Mouse (Mus musculus): Measurements from ENCODE around the gene Zfp952.
A peak's percentile ranks its signal among the peaks of the same experiment; 100 is the strongest.
"Not testable (repeated sequence)": the region's sequence is repeated elsewhere in the genome, so short reads cannot be mapped to it uniquely, and the experiment has no call there.

The Zfp952 gene

GRCm38 (mm10) chr17:32992699-32993474, at the start of gene Zfp952:
Zfp952 (plus strand) TSS chr17:32993129.
- DNase-seq (ENCODE audit: low read depth): peak; percentile 95

DNA sequence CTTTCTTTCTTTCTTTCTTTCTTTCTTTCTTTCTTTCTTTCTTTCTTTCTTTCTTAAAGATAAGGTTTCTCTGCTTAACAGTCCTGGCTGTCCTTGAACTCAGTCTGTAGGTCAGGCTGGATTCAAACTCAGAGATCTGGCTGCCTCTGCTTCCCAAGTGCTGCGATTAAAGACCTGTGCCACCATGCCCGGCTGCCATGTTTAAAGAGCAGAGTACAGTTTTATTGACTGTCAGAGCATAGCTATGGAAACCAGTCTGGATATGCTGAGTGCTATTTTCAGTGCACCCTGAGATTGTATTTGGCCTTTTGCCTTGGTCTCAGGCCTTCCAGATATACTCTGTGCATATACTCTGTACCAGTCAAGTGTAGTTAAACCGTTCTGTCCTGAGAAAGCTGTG, 49.3 kb upstream of the Zfp952 start:
- no peak for DNase-seq (ENCODE audit: low read depth)

DNA sequence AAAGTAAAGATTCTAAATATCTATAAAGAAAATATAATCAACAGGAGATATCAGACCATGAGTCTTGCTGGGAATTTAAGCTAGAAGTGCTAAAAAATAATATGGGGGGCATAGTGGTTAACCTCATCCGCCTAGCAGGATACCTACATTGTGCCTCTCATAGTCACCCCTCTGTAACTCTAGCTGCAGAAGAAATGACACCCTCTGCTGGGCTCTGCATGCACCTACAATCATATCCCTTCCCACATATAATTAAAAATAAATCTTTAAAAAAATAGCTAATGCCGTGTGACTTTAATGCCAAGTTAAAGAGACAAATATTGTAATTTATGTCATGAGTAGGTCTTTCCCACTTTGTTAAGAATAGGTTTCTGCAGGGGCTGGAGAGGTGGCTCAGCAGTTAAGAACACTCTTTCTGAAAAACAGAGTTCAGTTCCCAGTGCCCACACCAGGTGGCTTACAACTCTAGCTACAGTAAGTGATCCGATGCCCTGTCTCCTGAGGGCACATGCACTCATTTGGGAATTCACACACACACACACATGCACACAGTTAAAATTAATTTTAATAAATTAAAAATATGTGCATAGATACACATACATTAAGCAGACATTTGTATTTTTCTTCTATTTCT, 48.4 kb upstream of the Zfp952 start:
- peak; percentile 51 for DNase-seq (ENCODE audit: low read depth)

DNA sequence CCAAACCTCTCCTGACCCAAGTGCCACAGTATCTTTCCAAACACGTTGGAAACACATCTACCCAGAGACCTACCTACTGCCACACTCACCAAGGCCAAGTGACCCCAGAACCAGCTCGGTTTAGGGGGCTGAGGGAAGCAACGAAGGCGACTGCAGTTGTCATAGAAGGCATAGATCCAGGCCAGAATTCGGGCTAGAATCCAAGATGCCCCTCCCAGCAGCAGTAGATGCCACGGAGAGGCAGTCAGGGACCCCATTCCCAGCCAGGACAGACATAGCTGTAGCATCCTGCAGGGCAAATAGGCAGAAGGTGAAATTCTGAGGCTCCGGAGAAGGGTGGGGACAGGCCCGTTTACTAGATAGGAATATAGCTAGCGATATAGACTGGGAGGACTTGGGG, 46.2 kb upstream of the Zfp952 start:
- no peak for DNase-seq (ENCODE audit: low read depth)

DNA sequence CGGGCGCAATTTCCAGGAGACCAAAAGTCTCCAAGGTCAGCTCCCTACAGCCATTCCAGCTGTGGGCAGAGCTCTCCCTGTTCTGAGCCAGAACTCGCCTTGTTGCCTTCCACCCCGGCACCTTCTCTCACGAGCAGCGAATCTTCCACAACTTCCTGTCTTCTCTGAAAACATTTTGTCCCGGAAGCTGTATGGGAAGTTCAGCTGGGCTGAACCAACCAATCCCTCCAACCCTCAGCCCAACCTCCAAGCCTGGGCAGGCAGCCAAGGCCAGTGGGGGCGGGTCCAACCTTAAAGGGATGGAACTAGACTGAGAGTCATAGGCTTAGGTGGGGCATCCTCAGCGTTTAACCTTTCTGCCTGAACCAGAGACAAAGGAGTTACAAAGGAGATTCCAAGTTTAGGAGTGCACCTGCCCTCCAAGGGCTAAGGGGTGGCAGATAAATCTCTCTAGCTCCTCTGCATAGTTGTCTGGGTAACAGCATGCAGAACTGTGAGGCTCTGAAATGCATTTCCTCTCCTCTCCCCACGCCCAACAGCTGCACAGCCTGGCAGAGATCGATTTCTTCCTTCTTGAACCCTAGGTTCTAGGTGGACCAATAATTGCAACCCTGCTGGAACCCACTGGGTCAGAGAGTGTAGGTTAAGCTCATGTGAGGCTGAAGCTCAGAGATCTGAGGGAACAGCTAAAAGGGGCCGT, 45.6 kb upstream of the Zfp952 start, which contains the start of gene Cyp4f13:
TSS of gene Cyp4f13 (minus strand) at position 188 of the 700 bp plus-strand sequence.
- DNase-seq (ENCODE audit: low read depth): peak; percentile 97

DNA sequence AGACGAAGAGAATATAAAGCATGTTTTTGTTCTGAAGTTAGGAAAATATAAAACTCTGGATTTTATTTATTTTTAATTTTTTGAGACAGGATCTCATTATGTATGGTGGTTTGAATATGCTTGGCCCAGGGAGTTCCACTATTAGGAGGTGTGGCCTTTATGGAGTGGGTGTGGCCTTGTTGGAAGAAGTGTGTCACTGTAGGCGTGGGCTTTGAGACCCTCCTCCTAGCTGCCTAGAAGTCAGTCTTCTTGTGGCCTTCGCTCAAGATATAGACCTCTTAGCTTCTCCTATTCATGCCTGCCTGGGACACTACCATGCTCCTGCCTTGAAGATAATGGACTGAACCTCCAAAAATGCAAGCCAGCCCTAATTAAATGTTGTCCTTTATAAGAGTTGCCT, 42.8 kb upstream of the Zfp952 start:
- no peak for DNase-seq (ENCODE audit: low read depth)

GRCm38 (mm10) chr17:32951006-32951405, 41.9 kb upstream of the Zfp952 start:
- DNase-seq (ENCODE audit: low read depth): peak; percentile 16

- DNase-seq (ENCODE audit: low read depth): peak; percentile 89
Observed at GRCm38 (mm10) chr17:32951441-32951840, 41.5 kb upstream of the Zfp952 start.

GRCm38 (mm10) chr17:32965253-32965622, 27.7 kb upstream of the Zfp952 start:
- DNase-seq (ENCODE audit: low read depth): no peak

DNA sequence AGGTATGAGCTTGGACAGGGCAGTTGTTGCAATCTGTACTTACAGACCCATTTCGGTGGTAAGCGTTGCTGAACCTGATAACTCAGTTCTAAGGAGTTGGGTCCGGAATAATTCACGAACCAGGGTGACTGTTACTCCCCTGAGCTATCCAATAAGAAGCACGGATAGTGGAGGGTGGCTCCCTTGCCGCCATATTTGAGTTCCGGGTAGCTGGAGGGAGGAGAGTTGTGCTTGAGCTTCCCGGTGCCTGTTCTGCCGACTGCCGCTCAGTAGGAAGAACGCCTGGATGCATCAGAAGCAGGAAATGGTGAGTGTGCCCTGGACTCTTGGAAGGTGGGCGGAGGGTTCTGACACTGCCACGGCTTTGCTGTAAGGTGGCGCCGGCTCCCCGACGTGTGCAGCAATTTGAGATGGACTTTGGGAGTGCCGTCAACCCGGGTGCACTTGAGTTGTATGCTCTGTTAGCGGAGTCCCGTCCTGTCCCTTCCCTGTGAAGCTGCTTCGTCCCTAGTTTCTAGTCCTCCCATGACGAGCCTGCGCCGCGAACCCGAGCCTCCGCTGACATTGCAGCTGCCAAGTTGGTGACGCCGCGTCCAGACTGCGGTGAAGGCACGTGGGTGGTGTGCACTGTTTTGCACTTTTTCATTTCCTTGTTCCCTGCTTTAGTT, 27.2 kb upstream of the Zfp952 start, which contains the start of gene Zfp472:
TSS of gene Zfp472 (plus strand) at position 192 of the 668 bp plus-strand sequence.
- DNase-seq (ENCODE audit: low read depth): peak; percentile 96

DNA sequence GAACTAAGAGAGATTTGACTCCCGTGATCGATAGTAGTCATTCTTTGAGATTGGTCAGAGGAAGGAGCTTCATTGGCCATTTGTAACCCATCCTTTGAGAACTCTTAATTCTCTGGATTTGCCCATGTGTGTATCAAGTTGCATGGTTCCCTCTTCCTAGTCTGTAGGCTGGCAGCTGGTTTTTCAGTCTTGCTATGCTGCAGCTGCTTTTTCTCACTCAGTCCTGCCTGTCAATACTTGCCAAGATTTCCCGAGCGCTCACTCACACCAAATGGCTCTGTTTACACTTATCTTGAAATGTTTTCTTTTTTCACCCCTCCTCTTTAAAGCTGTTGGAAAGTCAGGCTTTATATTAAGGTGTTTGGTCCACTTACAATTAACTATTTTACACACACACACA, 11.6 kb upstream of the Zfp952 start:
- no peak for DNase-seq (ENCODE audit: low read depth)

DNA sequence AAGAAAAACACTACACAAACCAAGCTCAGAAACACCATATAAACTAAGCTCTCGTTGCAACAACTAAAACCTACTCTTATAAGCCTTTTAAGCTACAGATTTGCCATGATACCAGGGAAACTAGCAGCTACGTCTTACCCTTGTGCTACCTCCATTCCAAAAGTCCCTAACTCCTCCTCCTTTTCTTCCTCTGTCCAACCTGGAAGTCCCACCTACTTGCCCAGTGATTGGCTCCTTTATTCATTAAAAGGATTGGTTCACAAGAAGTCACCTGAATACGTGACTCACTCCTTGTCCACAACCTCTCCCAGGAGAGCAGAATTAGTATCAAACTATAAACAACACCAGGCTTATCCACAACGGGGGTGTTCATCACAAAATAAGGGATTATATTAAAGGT, 6.6 kb upstream of the Zfp952 start:
- DNase-seq (ENCODE audit: low read depth): no peak

DNA sequence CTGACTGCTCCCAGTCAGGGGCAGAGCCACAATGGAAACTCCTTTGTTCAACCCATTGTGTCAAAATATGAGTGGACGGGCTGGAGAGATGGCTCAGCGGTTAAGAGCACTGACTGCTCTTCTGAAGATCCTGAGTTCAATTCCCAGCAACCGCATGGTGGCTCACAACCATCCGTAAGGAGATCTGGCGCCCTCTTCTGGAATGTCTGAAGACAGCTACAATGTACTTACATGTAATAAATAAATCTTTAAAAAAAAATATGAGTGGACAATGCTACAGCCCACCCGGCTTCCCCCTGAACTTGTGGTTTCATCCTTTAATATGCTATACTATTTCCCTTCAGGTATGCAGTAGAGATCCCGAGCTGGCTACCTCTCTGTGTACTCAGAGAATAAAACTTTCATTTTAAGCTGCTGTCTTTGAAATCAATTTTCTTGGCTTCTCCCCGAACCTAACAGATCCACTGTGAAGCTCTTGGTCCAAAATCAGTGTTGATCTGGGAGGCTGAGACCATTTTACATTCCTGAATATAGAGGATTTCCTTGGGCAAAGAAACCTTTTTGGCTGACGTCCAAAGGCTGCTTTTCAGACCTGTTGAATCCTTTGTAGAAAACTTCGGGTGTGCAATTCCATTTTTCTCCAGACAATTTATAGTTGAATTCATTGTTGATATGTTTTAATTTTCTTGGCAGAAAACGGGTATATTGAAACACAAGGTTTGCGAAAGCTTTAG, 797 bp upstream of the Zfp952 start:
- DNase-seq (ENCODE audit: low read depth): peak; percentile 63

- DNase-seq (ENCODE audit: low read depth): no peak
Observed at GRCm38 (mm10) chr17:32998492-32998891, 5.6 kb downstream of the Zfp952 start.

DNA sequence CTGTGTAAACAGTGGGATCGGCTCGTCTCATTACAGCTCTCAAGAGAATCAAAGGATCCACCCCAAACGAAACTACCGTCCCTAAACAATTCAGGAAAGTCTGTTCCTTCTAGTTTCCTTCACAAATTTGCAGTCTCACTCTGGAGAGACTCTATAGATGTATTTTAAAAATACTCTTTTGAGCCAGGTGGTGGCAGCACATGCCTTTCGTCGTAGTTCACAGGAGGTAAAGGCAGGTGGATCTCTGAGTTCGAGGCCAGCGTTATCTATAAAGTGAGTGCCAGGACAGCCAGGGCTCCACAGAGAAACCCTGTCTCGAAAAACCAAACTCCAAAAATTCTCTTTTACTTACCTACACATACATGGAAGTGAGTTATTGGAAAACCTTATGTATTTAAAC, 15.4 kb downstream of the Zfp952 start:
- DNase-seq (ENCODE audit: low read depth): peak; percentile 34

- not testable (repeated sequence) for DNase-seq (ENCODE audit: low read depth)
Observed at GRCm38 (mm10) chr17:33020434-33020833, 27.5 kb downstream of the Zfp952 start.

- peak; percentile 44 for DNase-seq (ENCODE audit: low read depth)
Observed at GRCm38 (mm10) chr17:33032376-33032775, 39.4 kb downstream of the Zfp952 start.

- peak; percentile 84 for DNase-seq (ENCODE audit: low read depth)
Observed at GRCm38 (mm10) chr17:33032900-33033891, 40.3 kb downstream of the Zfp952 start, which contains the start of gene Zfp763. Zfp763 (minus strand) TSS chr17:33033402.

All from naive thymus-derived CD4-positive, alpha-beta T cell, adult 2 months (primary cell).